Mouse (Mus musculus) MEL (cell line): ENCODE measurements around the gene Stx6. TPM values are rescaled to one million over a fixed set of nuclear protein-coding genes. Genes with fewer than 3 reads are reported as not detected.

Experiments used
- DNase-seq: peaks from one replicate; pipeline ENCODE4 v3.0.0; 2011; ENCODE audit warnings: low read depth, low spot score
- H3K27ac ChIP-seq: 2 replicates; pipeline ENCODE4 v1.5.1; 2012; ENCODE audit warnings: low read depth, mild to moderate bottlenecking, control low read depth, low read length, moderate library complexity; ENCODE audit not compliant: control insufficient read depth
- H3K27me3 ChIP-seq, 2 experiments: fragments of 150-350 bp in 1 of 2; sonication (generic) in 1 of 2; 2 replicates each; pipeline ENCODE4 v1.6.1; 2012; ENCODE audit warnings: low read length in 2 of 2, mild to moderate bottlenecking in 2 of 2, improper control_type of control experiment in 1 of 2, moderate library complexity in 1 of 2; ENCODE audit not compliant: insufficient read depth in 2 of 2, control insufficient read depth in 1 of 2
- H3K36me3 ChIP-seq, 2 experiments: 2 replicates each; pipeline ENCODE4 v1.6.1; 2012 to 2014; ENCODE audit warnings: low read length in 2 of 2, improper control_type of control experiment in 1 of 2, inconsistent platforms in 1 of 2, mild to moderate bottlenecking in 1 of 2; ENCODE audit not compliant: insufficient read depth in 2 of 2, control insufficient read depth in 1 of 2
- H3K4me1 ChIP-seq, 2 experiments: fragments of 150-350 bp in 1 of 2; sonication (generic) in 1 of 2; 2 replicates each; pipeline ENCODE4 v1.6.1; 2012; ENCODE audit warnings: low read length in 2 of 2, improper control_type of control experiment in 1 of 2, mild to moderate bottlenecking in 1 of 2; ENCODE audit not compliant: insufficient read depth in 2 of 2, control insufficient read depth in 1 of 2
- H3K4me3 ChIP-seq, 2 experiments: fragments of 150-350 bp in 1 of 2; sonication (generic) in 1 of 2; 2 replicates each; pipeline ENCODE4 v1.5.1; 2012; ENCODE audit warnings: low read depth in 2 of 2, low read length in 2 of 2, mild to moderate bottlenecking in 2 of 2, moderate library complexity in 2 of 2, control low read depth in 1 of 2, improper control_type of control experiment in 1 of 2; ENCODE audit not compliant: control insufficient read depth in 1 of 2, insufficient read depth in 1 of 2
- H3K79me2 ChIP-seq: 2 replicates; pipeline ENCODE4 v1.6.1; 2012; ENCODE audit warnings: mild to moderate bottlenecking, low read length, moderate library complexity; ENCODE audit not compliant: control insufficient read depth, poor library complexity, insufficient read depth
- H3K9ac ChIP-seq: 2 replicates; pipeline ENCODE4 v1.6.1; 2012; ENCODE audit warnings: low read depth, mild to moderate bottlenecking, control low read depth, low read length, moderate library complexity; ENCODE audit not compliant: control insufficient read depth, poor library complexity, severe bottlenecking
- H3K9me3 ChIP-seq: fragments of 150-350 bp; sonication (generic); replicated peaks from 2 replicates; pipeline ENCODE4 v1.6.1; 2012; ENCODE audit warnings: mild to moderate bottlenecking, low read length, improper control_type of control experiment, moderate library complexity; ENCODE audit not compliant: insufficient read depth
- CHD1 ChIP-seq: IDR thresholded peaks from 2 replicates; pipeline ENCODE4 v1.6.1; 2012; ENCODE audit warnings: low read depth, mild to moderate bottlenecking, inconsistent platforms, low read length, improper control_type of control experiment
- CHD2 ChIP-seq: IDR thresholded peaks from 2 replicates; pipeline ENCODE4 v1.6.1; 2011; ENCODE audit warnings: low read length, improper control_type of control experiment
- CTCF ChIP-seq, 3 experiments: IDR thresholded peaks in 2 of 3; conservative IDR thresholded peaks in 1 of 3; 2 replicates each; pipeline ENCODE4 v1.5.1; 2011 to 2012; ENCODE audit warnings: low read length in 3 of 3, low read depth in 2 of 3, mild to moderate bottlenecking in 2 of 3, improper control_type of control experiment in 1 of 3, inconsistent platforms in 1 of 3, mixed read lengths in 1 of 3, moderate library complexity in 1 of 3; ENCODE audit not compliant: control insufficient read depth in 1 of 3, insufficient read depth in 1 of 3, poor library complexity in 1 of 3, severe bottlenecking in 1 of 3
- EP300 ChIP-seq, 2 experiments: IDR thresholded peaks; 2 replicates each; pipeline ENCODE4 v1.6.1; 2011; ENCODE audit warnings: improper control_type of control experiment in 2 of 2, low read length in 2 of 2, low read depth in 1 of 2, mild to moderate bottlenecking in 1 of 2
- ETS1 ChIP-seq: IDR thresholded peaks from 2 replicates; pipeline ENCODE4 v1.6.1; 2012; ENCODE audit warnings: low read depth, mild to moderate bottlenecking, inconsistent platforms, low read length, improper control_type of control experiment, moderate library complexity
- GATA1 ChIP-seq: IDR thresholded peaks from 2 replicates; pipeline ENCODE4 v1.6.1; 2011; ENCODE audit warnings: low read depth, low read length, improper control_type of control experiment
- HCFC1 ChIP-seq: IDR thresholded peaks from 2 replicates; pipeline ENCODE4 v1.6.1; 2012; ENCODE audit warnings: low read depth, mild to moderate bottlenecking, inconsistent platforms, low read length, improper control_type of control experiment, moderate library complexity
- JUND ChIP-seq: IDR thresholded peaks from 2 replicates; pipeline ENCODE4 v1.6.1; 2011; ENCODE audit warnings: low read depth, mild to moderate bottlenecking, improper control_type of control experiment, low read length
- MAZ ChIP-seq: IDR thresholded peaks from 2 replicates; pipeline ENCODE4 v1.6.1; 2012; ENCODE audit warnings: low read depth, mild to moderate bottlenecking, inconsistent platforms, low read length, improper control_type of control experiment
- MXI1 ChIP-seq: IDR thresholded peaks from 2 replicates; pipeline ENCODE4 v1.6.1; 2011; ENCODE audit warnings: mild to moderate bottlenecking, low read depth, low read length, improper control_type of control experiment
- MYB ChIP-seq: IDR thresholded peaks from 2 replicates; pipeline ENCODE4 v1.6.1; 2011; ENCODE audit warnings: mild to moderate bottlenecking, low read depth, low read length, improper control_type of control experiment
- NELFE ChIP-seq: IDR thresholded peaks from 2 replicates; pipeline ENCODE4 v1.6.1; 2011; ENCODE audit warnings: low read depth, low read length, improper control_type of control experiment
- NRF1 ChIP-seq: IDR thresholded peaks from 2 replicates; pipeline ENCODE4 v1.6.1; 2014; ENCODE audit warnings: low read depth, mild to moderate bottlenecking, inconsistent platforms, low read length, improper control_type of control experiment, moderate library complexity; ENCODE audit not compliant: poor library complexity, insufficient read depth, severe bottlenecking
- POLR2A ChIP-seq, 2 experiments: IDR thresholded peaks; 2 replicates each; pipeline ENCODE4 v1.6.1; 2011 to 2012; ENCODE audit warnings: low read length in 2 of 2, mild to moderate bottlenecking in 2 of 2, control low read depth in 1 of 2, improper control_type of control experiment in 1 of 2, low read depth in 1 of 2, moderate library complexity in 1 of 2; ENCODE audit not compliant: control insufficient read depth in 1 of 2, insufficient read depth in 1 of 2, poor library complexity in 1 of 2
- POLR2AphosphoS5 ChIP-seq: IDR thresholded peaks from 2 replicates; pipeline ENCODE4 v1.6.1; 2012; ENCODE audit warnings: low read depth, borderline replicate concordance, mild to moderate bottlenecking, inconsistent platforms, low read length, moderate library complexity, mixed read lengths
- RAD21 ChIP-seq: IDR thresholded peaks from 2 replicates; pipeline ENCODE4 v1.6.1; 2011; ENCODE audit warnings: mild to moderate bottlenecking, low read depth, low read length, improper control_type of control experiment
- SIN3A ChIP-seq: IDR thresholded peaks from 2 replicates; pipeline ENCODE4 v1.6.1; 2012; ENCODE audit warnings: low read length, improper control_type of control experiment, inconsistent platforms
- SMC3 ChIP-seq: IDR thresholded peaks from 2 replicates; pipeline ENCODE4 v1.6.1; 2011; ENCODE audit warnings: low read depth, low read length, improper control_type of control experiment
- TAL1 ChIP-seq: IDR thresholded peaks from 2 replicates; pipeline ENCODE4 v1.6.1; 2012; ENCODE audit warnings: mild to moderate bottlenecking, inconsistent platforms, low read length, moderate library complexity, mixed read lengths
- TCF12 ChIP-seq: IDR thresholded peaks from 2 replicates; pipeline ENCODE4 v1.6.1; 2014; ENCODE audit warnings: low read depth, mild to moderate bottlenecking, inconsistent platforms, low read length, improper control_type of control experiment, moderate library complexity
- USF2 ChIP-seq, 2 experiments: IDR thresholded peaks; 2 replicates each; pipeline ENCODE4 v1.6.1; 2011 to 2012; ENCODE audit warnings: improper control_type of control experiment in 2 of 2, low read length in 2 of 2, borderline replicate concordance in 1 of 2, inconsistent platforms in 1 of 2, low read depth in 1 of 2, mild to moderate bottlenecking in 1 of 2; ENCODE audit not compliant: insufficient read depth in 1 of 2
- ZC3H11A ChIP-seq: IDR thresholded peaks from 2 replicates; pipeline ENCODE4 v1.6.1; 2012; ENCODE audit warnings: low read depth, mild to moderate bottlenecking, inconsistent platforms, low read length, improper control_type of control experiment
- ZKSCAN1 ChIP-seq: IDR thresholded peaks from 2 replicates; pipeline ENCODE4 v1.6.1; 2012; ENCODE audit warnings: low read depth, mild to moderate bottlenecking, inconsistent platforms, low read length, improper control_type of control experiment, moderate library complexity
- ZMIZ1 ChIP-seq: IDR thresholded peaks from 2 replicates; pipeline ENCODE4 v1.6.1; 2012; ENCODE audit warnings: low read depth, mild to moderate bottlenecking, inconsistent platforms, low read length, improper control_type of control experiment, moderate library complexity
- ZNF384 ChIP-seq: IDR thresholded peaks from 2 replicates; pipeline ENCODE4 v1.6.1; 2012; ENCODE audit warnings: low read depth, mild to moderate bottlenecking, inconsistent platforms, low read length, improper control_type of control experiment
- polyA plus RNA-seq, 2 experiments: library from polyadenylated mRNA; stranded (reverse) in 1 of 2; unstranded in 1 of 2; fragments of >175 nt in 1 of 2; fragments of >200 nt in 1 of 2; gene quantifications; 2 replicates each; pipeline versions ENCODE4 v1.2.1 to v1.2.4; 2012; ENCODE audit warnings: low replicate concordance in 2 of 2, low read depth in 1 of 2; ENCODE audit not compliant: insufficient read length in 2 of 2, insufficient read depth in 1 of 2, missing spikeins in 1 of 2
- total RNA-seq: library from RNA; depleted of rRNA; stranded (reverse); fragments of 300-350 nt; gene quantifications from 2 replicates; pipeline ENCODE4 v1.2.3, GENCODE M21; 2012

Gene Stx6
- total and polyA plus RNA-seq, 3 experiments, result 18.1 to 38.4 TPM; not detected in 1

- Histone ChIP-seq H3K4me1 (peaks cover 2 to 12% of the 10 kb centered on the region in 2 experiments; a peak in 3 of 4 replicates), H3K36me3 (peaks cover 0 to 7% of the 10 kb centered on the region in 2 experiments; a peak in 2 of 4 replicates)
- TF ChIP-seq ZKSCAN1, result no peak
- 0 out of 2 replicates have a peak, but pooled peaks have one; percentile 26 for TF ChIP-seq ETS1
- TF ChIP-seq ZNF384, result no peak
- TF ChIP-seq CTCF (IDR thresholded peaks at IDR 0.05 in 2 of 3, conservative IDR thresholded peaks at IDR 0.05 in 1 of 3; ENCODE audit: control insufficient read depth in 1 of 3, insufficient read depth in 1 of 3, low read depth in 2 of 3, low read length in 3 of 3, poor library complexity in 1 of 3, severe bottlenecking in 1 of 3), result no peak
- TF ChIP-seq RAD21, result no peak
- no peak for TF ChIP-seq NELFE
- TF ChIP-seq CHD1, result no peak
- TF ChIP-seq ZC3H11A, result no peak
- peak; percentile 31; the same call in 1 of the 2 replicates for TF ChIP-seq TAL1
- no peak for TF ChIP-seq NRF1
- peak; percentile 30; the same call in 1 of the 2 replicates for TF ChIP-seq MXI1
- no peak for TF ChIP-seq USF2 (IDR thresholded peaks at IDR 0.05; ENCODE audit: borderline replicate concordance in 1 of 2, insufficient read depth in 1 of 2, low read depth in 1 of 2, low read length in 2 of 2)
- TF ChIP-seq MYB, result no peak
- TF ChIP-seq, all 39 proteins: peak for 3
- Histone ChIP-seq H3K27ac (no peak overlapping the region; the same call in 1 of the 2 replicates), H3K4me3 (no peak overlapping the region), H3K9ac (no peak overlapping the region), H3K27me3 (no peaks in the 10 kb centered on the region), H3K9me3 (no peaks in the 10 kb centered on the region), H3K79me2 (no peaks in the 10 kb centered on the region)
- DNase-seq, result peak; percentile 72
Observed at GRCm38 (mm10) chr1:155223036-155223435, 64.5 kb downstream of the Stx6 start.

GRCm38 (mm10) chr1:155223849-155224554 is 65.5 kb downstream of the Stx6 start:
- Histone ChIP-seq H3K4me3 (peak overlapping the region; percentile 40 to 59; a peak in 3 of 4 replicates), H3K79me2 (no peaks in the 10 kb centered on the region), H3K27me3 (no peaks in the 10 kb centered on the region), H3K27ac (peak overlapping the region; percentile 23), H3K4me1 (peaks cover 2 to 12% of the 10 kb centered on the region in 2 experiments; a peak in 3 of 4 replicates), H3K9ac (peak overlapping the region; percentile 47), H3K36me3 (peaks cover 0 to 7% of the 10 kb centered on the region in 2 experiments; a peak in 2 of 4 replicates), H3K9me3 (no peaks in the 10 kb centered on the region)
- DNase-seq, result peak; percentile 89
- peak; percentile 70 for TF ChIP-seq ZC3H11A
- peak; percentile 91 for TF ChIP-seq SMC3
- peak; percentile 30; the same call in 1 of the 2 replicates for TF ChIP-seq NRF1
- TF ChIP-seq CHD1, result no peak
- no peak for TF ChIP-seq JUND
- TF ChIP-seq USF2 (IDR thresholded peaks at IDR 0.05; ENCODE audit: borderline replicate concordance in 1 of 2, insufficient read depth in 1 of 2, low read depth in 1 of 2, low read length in 2 of 2), result no peak
- TF ChIP-seq HCFC1, result 0 out of 2 replicates have a peak, but pooled peaks have one; percentile 18
- TF ChIP-seq POLR2A (IDR thresholded peaks at IDR 0.05; ENCODE audit: control insufficient read depth in 1 of 2, insufficient read depth in 1 of 2, low read depth in 1 of 2, low read length in 2 of 2, poor library complexity in 1 of 2), result peak in 1 of 2 experiments; percentile 37; a peak in 1 of 4 replicates
- no peak for TF ChIP-seq CHD2
- TF ChIP-seq GATA1, result peak; percentile 77
- peak; percentile 73 for TF ChIP-seq RAD21
- TF ChIP-seq TCF12, result 0 out of 2 replicates have a peak, but pooled peaks have one; percentile 18
- TF ChIP-seq CTCF (IDR thresholded peaks at IDR 0.05 in 2 of 3, conservative IDR thresholded peaks at IDR 0.05 in 1 of 3; ENCODE audit: control insufficient read depth in 1 of 3, insufficient read depth in 1 of 3, low read depth in 2 of 3, low read length in 3 of 3, poor library complexity in 1 of 3, severe bottlenecking in 1 of 3), result peak; percentile 80 to 92 (median 83)
- peak; percentile 78 for TF ChIP-seq ETS1
- no peak for TF ChIP-seq ZMIZ1
- no peak for TF ChIP-seq MAZ
- TF ChIP-seq SIN3A, result peak; percentile 52
- TF ChIP-seq POLR2AphosphoS5, result no peak
- peak; percentile 51 to 53; a peak in 1 of 4 replicates for TF ChIP-seq EP300 (IDR thresholded peaks at IDR 0.05; ENCODE audit: low read depth in 1 of 2, low read length in 2 of 2)
- TF ChIP-seq MXI1, result peak; percentile 72
